Mouse (Mus musculus) forebrain, embryonic 12.5 days (tissue): Measurements from ENCODE around the gene Atf6. TPM values are rescaled to one million over a fixed set of nuclear protein-coding genes. Genes with fewer than 3 reads are reported as not detected.

Experiments
- ATAC-seq: fragments of 200-750 bp; cut with Nextera tagmentation; 2 replicates; pipeline ENCODE4 v1.8.0; 2017; ENCODE audit warnings: moderate TSS enrichment; ENCODE audit not compliant: low FRiP score
- H3K27ac ChIP-seq: fragments of 300-500 bp; sonication (generic); 2 replicates; pipeline ENCODE4 v1.5.1; 2016; ENCODE audit warnings: mild to moderate bottlenecking
- H3K27me3 ChIP-seq: fragments of 300-500 bp; sonication (generic); 2 replicates; pipeline ENCODE4 v1.6.1; 2016; ENCODE audit warnings: mild to moderate bottlenecking
- H3K36me3 ChIP-seq: fragments of 300-500 bp; sonication (generic); replicated peaks from 2 replicates; pipeline ENCODE4 v1.6.1; 2016; ENCODE audit warnings: mild to moderate bottlenecking
- H3K4me1 ChIP-seq: fragments of 300-500 bp; sonication (generic); 2 replicates; pipeline ENCODE4 v1.6.1; 2016
- H3K4me2 ChIP-seq: fragments of 300-500 bp; sonication (generic); 2 replicates; pipeline ENCODE4 v1.6.1; 2016; ENCODE audit warnings: mild to moderate bottlenecking, moderate library complexity
- H3K4me3 ChIP-seq: fragments of 300-500 bp; sonication (generic); replicated peaks from 2 replicates; pipeline ENCODE4 v1.5.1; 2016; ENCODE audit warnings: mild to moderate bottlenecking
- H3K9ac ChIP-seq: fragments of 300-500 bp; sonication (generic); 2 replicates; pipeline ENCODE4 v1.6.1; 2016; ENCODE audit warnings: mild to moderate bottlenecking
- H3K9me3 ChIP-seq: fragments of 300-500 bp; sonication (generic); 2 replicates; pipeline ENCODE4 v1.6.1; 2016
- WGBS: fragments of 180-500 bp; shearing (Covaris S2); methylation state at CpG from one replicate; pipeline ENCODE4 v1.1.7; 2016; 5-methylcytosine and 5-hydroxymethylcytosine counted together
- polyA plus RNA-seq: library from polyadenylated mRNA; unstranded; fragments of >200 nt; fragmentation: Nextera tagmentation; extraction: Ambion mirVana; gene quantifications from 2 replicates; pipeline ENCODE4 v1.2.1, GENCODE M21; 2016

The Atf6 gene
- polyA plus RNA-seq, 1 experiment from 2014 or later, result 8.9 TPM

- H3K27ac ChIP-seq, result no peak overlapping the region
- peaks cover 36% of the 10 kb centered on the region for H3K4me1 ChIP-seq
- no peak overlapping the region for H3K4me3 ChIP-seq
Observed at GRCm38 (mm10) chr1:170655280-170655917, 212.2 kb downstream of the Atf6 start.

More at GRCm38 (mm10) chr1:170655280-170655917, 212.2 kb downstream of the Atf6 start:
- H3K36me3 ChIP-seq, result no peaks in the 10 kb centered on the region
- 63% methylated on average over 5 of the region's 5 CpGs for WGBS
- no peaks in the 10 kb centered on the region for H3K9me3 ChIP-seq
- no peak overlapping the region for H3K4me2 ChIP-seq
- no peak overlapping the region for H3K9ac ChIP-seq
- no peaks in the 10 kb centered on the region for H3K27me3 ChIP-seq
- peak; percentile 42; the same call in 1 of the 2 replicates for ATAC-seq

Other genes starting within 250 kb of the Atf6 start
- 6.1 and 6.5 TPM in 2 replicates for gene Olfml2b, start 223.2 kb downstream of the Atf6 start, polyA plus RNA-seq
- gene Gm26620, start 17.3 kb upstream of the Atf6 start, polyA plus RNA-seq, result not detected in 2 replicates
- gene Dusp12, start 17.8 kb upstream of the Atf6 start, polyA plus RNA-seq, result 28.6 and 33.3 TPM in 2 replicates
- not detected in 2 replicates for gene Fcrlb, start 45.2 kb upstream of the Atf6 start, polyA plus RNA-seq
- not detected in 2 replicates for gene Fcrla, start 59.8 kb upstream of the Atf6 start, polyA plus RNA-seq
- 0.24 TPM in 1 of 2 replicates, not detected in the other for gene Fcgr2b, start 108.8 kb upstream of the Atf6 start, polyA plus RNA-seq
- gene Fcgr4, start 151.1 kb upstream of the Atf6 start, polyA plus RNA-seq, result 0.26 and 0.31 TPM in 2 replicates
- gene Fcgr3, start 197.2 kb upstream of the Atf6 start, polyA plus RNA-seq, result 4.8 and 4.9 TPM in 2 replicates
- 3.9 and 5.2 TPM in 2 replicates for gene Cfap126, start 246.1 kb upstream of the Atf6 start, polyA plus RNA-seq